Mouse (Mus musculus) T-helper 1 cell (primary cell): ENCODE data around the gene Rhox13.

ENCODE experiments used
- in situ Hi-C: fragments of 300-600 bp; cut with MboI, MseI; formaldehyde crosslinking; loops from one replicate; pipeline ENCODE4 v1.15.1; 2025; ENCODE audit warnings: high pct_unique_total_duplicates

Gene Rhox13

DNA sequence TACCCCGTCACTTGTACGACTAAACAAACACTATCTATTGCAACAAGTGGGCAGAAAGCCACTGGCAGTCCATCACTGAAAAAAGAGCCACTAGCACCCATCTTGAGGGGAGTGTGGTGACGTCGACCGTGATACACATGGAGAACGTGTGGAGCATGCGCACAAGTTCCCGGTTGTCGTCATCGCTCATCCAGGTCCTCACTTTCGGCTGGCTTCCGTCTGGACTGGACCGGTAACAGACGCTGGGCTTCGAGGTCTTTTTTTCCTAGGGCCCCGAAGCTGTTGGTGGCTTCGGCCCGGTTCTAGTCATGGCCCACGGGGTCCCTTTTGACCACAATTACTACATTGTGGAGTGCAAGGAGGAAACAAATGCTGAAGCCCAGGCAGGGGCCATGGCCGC, at the start of gene Rhox13:
TSS of gene Rhox13 (plus strand) at position 238 of the 400 bp plus-strand sequence.
- in situ Hi-C loops: no loop called here

DNA sequence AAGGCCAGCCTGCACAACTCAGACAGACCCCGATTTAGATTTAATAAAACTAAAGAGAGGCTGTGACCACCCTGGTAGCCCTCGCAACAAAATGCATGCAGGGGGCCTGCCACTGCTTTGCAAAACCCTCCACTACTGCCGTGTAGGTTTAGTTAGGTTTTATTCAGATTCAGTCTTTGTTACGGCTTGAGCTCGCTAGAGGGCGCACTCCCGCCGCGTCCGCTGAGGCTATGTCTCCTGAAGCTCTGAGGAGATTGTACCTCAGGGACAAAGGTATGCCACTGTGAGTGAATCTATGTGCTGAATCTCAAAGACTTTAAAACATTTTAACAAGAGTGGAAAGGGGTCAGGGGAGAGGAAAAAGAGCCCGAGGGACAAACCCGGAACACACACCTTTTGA, 36.8 kb upstream of the Rhox13 start:
- in situ Hi-C loops: no loop called here

DNA sequence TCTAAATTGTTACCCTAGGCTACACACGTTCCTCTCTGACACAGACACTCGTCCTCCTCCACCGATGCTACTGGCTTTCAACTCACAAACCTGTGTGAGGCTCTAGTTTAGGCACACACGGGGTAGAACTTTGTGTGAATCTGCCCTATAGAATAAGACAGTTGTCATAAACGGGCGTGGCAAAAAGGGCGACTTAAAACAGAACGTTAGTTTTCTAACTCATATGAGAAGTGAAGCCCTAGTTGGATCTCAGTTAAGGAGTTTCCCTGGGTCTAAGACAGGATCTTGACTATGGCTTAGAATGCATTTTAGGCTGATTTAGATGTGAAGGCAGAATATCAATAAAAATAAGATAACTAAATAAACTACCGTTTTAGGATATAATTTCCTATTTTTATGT, 36.0 kb upstream of the Rhox13 start, which contains the start of gene Rhox11:
TSS of gene Rhox11 (minus strand) at position 101 of the 400 bp plus-strand sequence.
- in situ Hi-C loops: no loop called here

DNA sequence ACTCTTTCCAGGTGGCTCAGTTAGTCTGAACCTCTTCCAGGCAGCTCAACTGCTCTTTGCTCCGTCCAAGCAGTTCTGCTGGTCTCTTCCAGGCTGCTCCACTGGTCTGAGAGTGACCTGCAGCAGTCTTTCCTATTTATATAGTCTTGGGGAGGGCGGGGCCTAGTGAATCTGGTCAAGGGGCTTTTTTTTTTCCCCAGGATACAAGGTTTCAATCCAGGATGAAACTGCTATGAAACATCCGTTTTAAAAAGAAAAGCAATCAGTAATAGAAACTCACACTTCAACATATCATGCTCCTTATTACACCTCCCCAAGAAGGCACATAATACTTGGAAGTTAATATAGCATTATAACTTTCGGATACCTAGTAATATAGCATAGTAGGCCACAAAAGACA, 10.2 kb upstream of the Rhox13 start, which contains the start of gene Rhox12:
TSS of gene Rhox12 (minus strand) at position 101 of the 400 bp plus-strand sequence.
- in situ Hi-C loops: no loop called here

DNA sequence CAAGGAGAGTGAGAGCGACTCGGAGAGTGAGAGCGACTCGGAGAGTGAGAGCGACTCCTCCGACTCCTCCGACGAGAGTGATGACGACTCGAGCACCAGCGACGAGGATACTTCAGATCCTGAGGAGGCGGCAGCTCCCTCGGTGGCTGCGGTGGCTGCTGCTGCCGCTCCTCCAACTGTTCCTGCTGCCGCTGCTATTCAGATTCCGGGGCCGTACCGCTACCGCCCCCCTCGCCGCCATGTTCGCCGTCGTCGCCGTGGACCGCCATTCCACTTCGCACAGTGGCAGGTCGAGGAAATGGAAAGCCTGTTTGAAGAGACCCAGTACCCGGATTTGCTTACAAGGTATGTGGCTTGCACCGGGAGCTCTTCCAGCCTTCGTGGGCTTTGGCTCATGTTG, 459 bp downstream of the Rhox13 start:
- in situ Hi-C loops: no loop called here

DNA sequence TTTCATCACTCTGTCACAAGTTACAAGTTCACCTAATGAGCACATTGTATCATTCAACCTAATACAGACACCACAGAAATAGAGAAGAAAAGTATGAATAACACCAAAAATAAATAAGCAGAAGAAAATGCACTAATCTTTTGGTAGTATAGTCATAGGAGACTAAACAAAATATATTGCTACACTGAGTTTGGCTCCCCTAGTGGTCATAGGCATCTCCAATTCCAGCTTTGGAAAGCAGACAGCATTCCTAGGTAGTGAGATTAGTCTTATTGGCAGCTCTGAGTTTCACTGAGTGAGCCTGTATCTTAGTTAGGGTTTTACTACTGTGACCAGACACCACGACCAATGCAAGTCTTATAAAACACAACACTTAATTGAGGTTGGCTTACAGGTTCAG, 38.1 kb downstream of the Rhox13 start:
- in situ Hi-C loops: no loop called here

DNA sequence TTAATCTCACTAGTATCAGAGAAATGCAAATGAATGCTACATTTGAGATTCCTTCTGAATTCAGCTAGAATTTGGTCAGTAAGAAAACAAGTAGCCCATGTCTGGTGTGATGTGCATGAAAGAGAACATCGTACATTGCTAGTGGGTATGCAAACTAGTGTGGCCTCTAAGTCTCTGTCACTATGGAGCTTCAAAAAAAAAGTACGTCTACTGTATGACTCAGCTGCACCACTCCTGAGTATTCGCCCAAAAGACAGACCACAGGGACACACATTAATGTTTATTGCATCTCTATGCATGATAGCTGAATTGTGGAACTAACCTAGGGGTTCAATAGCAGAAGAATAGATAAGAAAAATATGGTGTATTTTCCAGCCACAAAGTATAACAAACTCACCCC, 44.3 kb downstream of the Rhox13 start:
- in situ Hi-C loops: no loop called here

DNA sequence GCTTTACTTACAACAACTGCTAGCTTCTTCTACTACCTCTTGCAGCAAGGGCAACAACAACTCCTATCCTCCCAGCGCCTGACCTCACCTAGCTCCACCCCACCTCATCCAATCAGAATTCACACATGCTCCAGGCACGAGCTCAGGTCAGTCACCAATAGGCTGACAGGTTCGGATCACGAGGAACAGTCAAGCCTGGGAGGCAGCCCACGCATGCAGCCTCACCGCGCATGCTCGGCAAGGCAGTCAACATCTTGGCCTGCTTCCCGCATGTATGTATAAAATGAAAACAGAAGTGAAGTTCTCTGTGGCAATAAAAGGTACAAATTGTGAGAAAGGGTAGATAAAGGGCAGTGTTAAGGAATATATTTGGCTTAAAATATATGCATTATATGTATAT, 45.0 kb downstream of the Rhox13 start:
- in situ Hi-C loops: no loop called here

DNA sequence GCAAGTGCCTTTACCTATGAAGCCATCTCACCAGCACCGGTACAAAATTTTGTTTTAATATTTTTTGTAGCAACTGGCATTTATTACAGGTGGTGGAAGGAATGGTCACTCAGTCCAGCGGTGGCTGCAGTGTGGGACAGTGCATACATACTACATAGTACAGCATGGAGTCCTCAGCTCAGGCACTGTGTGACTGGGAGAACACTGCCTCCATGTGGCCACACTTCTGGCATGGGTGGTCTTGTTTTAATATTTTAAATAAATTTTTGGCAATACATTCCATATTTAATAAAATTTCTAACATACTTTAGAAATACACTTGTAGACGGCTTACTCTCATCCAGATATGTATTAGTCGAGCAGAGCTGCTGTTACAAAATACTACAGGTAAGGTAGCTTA, 45.6 kb downstream of the Rhox13 start:
- in situ Hi-C loops: no loop called here
